Mouse (Mus musculus): ENCODE measurements at regions not wholly inside any gene's neighbourhood (a gene's known extent, or its start where the extent isn't known, plus 50 kb on each side); places are given as distances from the start of the nearest gene placed in this dataset.

DNA sequence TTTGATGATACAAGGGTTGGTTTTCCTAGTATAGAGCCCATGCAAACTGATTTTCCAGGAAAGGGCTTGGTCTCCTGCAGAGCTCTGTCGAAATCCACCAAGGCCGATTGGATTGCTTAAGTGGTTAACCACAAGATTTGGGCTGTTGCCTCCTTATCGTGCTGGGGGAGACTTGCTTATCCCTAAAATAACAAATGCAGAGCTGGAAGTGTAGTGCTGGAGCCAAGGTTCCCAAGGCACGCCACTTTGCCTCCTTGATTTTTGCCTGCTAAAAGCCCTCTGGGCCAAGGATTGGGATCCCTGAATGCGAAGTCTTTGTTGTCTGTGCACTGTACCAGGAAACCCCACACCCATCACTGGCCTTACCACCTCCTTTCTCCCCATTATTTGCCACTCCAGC, 52.8 kb upstream of the Tmem178 start:
- DNase-seq (ENCODE audit: extremely low spot score): no peak

DNA sequence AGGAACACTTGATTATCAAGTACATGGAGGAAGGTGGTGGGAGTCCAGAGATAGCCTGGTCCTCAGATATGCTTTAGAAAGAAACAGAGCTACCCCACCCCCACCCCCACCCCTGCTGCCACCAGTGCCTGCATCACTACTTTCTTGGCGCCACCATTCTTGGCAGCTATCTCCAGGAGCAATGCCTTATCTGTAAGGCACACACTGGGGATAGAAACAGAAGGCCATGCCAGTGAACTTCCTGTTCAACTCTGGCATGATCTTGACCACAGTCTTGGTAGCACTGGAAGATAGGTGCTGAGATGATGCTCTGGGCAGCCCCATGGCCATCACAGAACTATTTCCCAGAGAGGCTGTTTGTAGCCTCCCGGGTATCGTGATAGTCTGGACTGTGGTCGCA, 55.3 kb upstream of the Tmem178 start:
- DNase-seq (ENCODE audit: extremely low spot score): no peak

DNA sequence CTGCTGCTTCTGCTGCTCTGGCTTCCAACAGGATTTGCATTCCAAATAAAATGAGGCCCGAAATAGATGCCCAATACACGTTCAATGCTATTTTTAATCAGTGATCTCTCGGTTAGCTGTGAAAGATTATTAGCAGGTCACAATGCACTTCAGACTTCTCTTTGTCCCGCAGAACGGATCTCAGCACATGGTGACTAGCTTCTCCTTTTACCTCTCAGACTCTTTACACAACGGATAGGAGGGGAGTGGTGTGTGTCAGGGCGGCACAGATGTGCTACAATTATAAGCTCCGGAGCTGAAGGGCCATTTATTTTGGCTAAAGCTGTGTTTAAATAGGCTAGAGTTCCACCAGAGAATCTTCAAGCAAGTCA, 56.7 kb upstream of the Tmem178 start:
- no peak for DNase-seq (ENCODE audit: extremely low spot score)

DNA sequence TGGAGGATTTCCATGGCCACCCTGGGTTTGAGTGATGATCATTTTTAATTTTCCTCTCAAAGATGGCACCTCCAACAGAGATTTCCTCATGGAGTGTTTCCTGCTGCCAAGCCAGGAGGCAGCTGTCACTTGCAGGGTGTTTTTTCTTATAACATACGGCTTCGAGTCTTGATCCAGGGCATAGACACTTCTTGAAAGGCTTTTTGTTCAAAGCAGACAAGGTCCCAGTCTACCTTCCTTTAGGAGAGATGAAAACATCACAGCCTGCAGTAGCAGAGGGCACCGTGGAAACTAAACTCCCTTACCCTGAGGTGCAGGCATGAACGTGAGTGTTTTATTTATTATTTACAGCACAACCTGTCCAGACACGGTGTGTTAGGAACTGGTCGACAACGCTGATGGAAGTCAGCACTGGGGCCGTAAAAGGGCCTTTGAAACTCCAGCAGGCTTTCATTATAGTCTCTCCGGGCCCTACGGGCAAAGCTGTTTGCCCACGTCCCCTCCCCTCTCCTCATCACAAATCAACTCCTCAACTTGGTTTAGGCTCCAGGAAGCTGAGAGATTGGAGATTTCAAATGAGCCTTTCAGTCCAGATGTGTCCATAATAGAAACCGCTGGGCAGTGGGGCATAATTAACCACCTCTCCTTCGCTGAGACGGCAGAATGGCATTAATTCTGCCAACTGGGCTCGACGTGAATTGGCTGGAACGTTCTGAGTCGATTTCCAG, 57.2 kb upstream of the Tmem178 start:
- DNase-seq (ENCODE audit: extremely low spot score): peak; percentile 42

DNA sequence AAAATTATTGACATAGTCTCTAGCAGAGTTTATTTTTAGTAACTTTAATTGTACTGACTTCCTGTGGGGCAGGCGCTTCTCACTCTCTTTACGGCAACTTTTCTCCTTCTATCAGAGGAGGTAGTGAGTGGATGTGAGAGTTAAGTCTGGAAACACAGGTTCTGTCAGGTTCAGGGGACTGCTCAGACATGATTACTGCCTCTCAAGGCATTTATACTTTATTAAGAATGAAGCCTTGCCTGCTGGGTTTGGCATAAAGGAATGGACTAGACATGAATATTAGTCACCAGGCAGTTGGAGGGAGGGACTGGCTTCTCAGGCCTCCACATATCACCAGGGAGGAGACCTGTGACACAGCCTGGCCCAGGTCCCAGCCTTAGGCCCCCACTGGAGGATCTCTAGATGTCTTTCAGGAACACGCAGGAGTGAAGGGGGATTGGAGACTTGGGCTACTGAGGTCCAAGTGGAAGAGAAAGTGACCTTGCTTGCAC, 58.2 kb upstream of the Tmem178 start:
- DNase-seq (ENCODE audit: extremely low spot score): no peak

DNA sequence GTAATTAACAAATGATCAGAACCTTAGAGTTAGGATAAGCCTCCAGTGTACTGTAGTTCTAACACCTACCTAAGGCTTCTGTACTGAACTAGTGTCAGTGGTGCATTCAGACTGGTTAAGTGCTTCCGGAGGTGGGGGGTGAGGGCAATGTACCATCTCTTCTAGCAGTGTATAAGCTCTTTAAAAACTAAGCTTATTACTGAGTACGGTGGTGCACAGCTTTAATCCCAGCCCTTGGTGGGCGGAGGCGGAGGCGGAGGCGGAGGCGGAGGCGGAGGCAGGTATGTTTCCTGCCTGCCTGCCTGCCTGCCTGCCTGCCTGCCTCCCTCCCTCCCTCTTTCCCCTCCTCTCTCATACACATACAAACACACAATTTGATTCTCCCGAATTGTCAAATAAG, 58.7 kb upstream of the Tmem178 start:
- no peak for DNase-seq (ENCODE audit: extremely low spot score)

DNA sequence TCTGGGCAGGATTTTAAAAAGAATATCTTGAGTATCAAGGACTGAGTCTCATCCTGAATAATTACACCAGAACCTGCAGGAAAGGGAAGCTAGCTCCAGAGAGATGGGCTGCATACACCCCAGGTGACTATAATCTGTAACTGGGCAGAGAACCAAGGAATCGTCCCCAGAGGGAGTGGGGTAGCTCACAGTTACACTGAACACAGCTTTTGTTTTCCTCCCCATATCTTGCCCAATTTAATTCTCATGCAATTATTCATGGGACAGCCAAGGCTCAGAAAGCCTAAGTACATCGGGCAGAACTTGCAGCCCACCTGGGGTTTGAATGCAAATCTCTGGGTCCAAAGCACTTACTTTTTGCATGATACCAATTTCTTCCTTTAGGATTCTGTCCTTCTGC, 59.5 kb upstream of the Tmem178 start:
- DNase-seq (ENCODE audit: extremely low spot score): no peak

DNA sequence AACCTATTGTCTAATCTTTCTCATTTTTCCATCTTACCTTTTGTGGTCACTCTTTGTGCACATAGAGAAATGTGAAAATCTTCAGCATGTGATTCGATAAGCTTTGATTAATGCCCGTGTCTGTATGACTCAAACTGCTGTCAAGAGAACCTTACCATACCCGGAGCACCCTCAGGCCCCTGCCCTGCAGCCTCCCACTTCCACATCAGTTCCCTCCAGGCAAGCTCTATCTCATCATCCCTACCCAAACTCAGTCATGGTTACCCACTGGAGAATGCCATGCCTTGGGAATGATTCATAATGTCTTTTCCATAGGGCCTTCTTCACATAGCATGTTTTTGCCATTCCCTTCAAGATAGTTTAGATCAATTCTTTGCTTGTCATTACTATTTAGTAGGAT, 62.0 kb upstream of the Tmem178 start:
- DNase-seq (ENCODE audit: extremely low spot score): no peak

DNA sequence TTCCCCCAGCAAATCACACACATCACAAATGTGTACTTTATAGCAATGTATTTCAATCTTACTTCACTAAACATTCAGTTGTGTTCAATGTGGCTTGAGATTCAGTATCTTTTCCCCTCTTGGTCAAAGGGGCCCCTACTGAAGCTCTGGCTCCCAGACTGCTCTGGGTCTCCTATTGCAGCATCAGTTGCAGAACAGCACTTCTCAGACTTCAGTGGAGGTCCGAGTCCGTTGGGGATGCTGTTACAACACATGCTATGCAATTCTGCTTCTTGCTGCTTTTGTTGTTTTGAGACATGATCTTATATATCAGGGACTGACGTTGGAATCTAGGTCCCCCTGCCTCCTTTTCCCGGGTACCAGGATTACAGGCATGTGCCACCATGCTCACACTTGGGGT, 64.1 kb upstream of the Tmem178 start:
- no peak for DNase-seq (ENCODE audit: extremely low spot score)

DNA sequence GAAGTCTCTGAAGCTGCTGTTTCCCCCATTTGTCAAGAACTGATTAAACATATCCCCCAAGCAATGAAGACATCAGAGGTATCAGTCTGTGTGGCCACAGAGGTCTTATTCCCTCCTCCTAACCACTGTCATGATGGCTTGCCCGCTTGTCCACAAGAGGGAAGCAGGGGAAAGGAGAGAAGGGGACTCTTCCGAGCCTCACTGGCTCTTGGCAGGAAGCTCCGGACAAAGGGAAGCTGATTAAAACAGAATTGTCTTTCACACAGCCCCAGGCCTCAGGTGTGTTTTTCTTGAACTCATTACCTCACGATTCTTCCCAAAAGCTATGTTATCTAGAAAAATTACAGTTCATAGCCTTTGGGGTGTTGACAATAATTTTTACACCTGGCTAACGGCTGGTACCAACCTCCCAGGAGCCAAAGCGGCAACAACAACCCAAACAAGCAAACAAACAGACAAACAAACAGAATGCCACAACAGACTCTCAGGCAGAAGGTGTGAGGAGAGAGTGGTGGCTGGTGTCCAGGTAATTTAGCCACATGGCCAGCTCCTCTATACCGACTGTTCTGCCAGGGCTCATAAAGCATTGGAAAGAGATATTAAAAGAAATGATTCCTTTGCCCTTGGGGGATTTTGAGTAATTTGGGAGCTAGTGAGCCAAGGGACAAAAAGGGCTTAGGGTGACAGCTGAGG, 68.9 kb upstream of the Tmem178 start:
- DNase-seq (ENCODE audit: extremely low spot score): no peak

DNA sequence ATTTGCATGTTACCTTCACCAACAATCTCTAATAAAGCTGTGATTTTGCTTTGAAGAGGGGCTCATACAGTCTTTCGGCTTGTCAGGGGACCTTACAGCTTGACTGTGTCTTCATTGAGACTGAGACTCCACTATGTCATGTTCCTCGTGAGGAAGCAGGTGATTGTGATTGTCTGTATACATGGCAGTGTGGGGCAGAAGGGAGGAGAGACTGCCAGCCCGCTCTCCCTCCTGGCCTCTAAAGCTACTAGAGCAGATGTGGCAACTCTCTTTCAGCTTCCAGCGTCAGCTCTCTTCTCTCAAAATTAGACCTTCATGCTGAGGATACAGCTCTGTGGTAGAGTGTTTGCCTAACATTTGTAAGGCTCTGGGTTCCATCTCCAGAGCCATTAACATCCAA, 73.5 kb upstream of the Tmem178 start:
- DNase-seq (ENCODE audit: extremely low spot score): no peak

DNA sequence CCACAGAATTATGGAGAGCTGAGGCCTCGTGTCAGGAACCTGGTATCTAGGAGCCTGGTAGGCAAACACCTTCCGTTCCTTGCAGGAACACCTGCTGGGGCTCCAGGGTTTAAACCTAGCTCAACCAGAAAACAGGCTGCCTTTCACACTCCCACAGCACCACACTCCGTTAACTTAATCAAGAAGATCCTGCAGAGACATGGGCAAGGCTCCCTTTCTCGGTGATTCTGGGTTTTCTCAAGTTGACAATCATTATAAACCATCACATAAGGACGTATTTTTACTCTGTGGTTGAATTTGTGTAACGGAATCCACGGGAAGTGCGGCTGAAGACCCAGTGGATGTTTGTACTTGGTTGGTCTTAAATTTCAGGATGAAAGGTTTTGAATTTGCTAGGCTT, 82.1 kb upstream of the Tmem178 start:
- no peak for DNase-seq (ENCODE audit: extremely low spot score)

DNA sequence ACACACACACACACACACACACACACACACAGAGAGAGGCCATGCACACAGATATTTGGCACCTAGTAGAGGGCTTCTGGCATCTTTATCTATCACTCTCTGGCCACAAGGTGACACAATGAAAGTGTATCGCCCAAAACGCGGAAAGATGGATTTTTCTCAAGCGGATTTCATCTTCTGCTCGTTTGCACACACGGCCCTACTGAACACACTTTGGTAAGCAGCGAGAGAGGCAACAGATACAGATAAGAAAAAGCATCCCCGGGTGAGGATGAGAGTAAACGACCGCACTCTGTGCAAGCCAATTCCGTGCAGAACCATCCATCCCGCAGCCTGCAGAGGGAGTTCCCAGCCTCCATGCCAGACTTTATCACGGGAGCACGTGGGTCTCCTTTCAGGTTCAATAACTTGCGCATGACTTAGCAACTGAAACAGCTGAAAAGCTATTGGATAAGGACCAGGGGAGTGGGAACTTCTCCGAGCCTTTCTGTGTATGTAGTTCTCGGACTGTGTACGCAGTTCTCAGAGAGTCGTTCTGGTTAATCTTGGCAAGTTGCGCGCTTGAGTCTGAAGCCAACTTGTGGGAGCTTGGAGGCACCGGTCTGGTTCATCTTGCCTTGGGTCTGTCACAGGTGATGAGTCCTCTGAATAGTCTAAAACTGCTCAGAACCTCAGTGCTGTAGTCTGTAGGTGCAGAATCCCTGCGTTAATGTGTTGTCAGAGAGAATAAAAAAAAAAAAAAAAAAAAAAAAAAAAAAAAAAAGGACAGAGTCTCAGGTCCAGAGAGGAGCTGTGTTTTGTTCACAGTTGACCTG, 97.2 kb upstream of the Tmem178 start:
- peak; percentile 17 for DNase-seq (ENCODE audit: extremely low spot score)

DNA sequence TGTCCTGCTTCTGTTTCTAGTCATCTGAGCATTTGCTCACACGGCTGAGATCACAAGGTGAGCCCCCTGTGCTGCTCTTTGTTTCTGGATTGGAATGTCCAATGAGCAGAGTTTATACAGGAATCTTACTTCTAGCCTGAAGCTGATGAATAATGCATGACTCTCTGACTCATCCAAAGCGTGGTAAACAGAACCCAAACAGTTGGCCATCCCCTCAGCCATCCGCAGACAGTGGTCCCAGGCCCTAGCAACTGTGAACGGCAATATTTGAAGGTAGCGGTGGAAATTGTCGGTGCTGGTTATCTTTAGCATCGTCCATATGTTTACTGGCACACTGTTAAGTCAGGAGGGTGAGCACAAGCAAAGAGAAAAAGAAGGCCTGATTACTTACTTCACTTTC, 99.1 kb upstream of the Tmem178 start:
- DNase-seq (ENCODE audit: extremely low spot score): no peak

DNA sequence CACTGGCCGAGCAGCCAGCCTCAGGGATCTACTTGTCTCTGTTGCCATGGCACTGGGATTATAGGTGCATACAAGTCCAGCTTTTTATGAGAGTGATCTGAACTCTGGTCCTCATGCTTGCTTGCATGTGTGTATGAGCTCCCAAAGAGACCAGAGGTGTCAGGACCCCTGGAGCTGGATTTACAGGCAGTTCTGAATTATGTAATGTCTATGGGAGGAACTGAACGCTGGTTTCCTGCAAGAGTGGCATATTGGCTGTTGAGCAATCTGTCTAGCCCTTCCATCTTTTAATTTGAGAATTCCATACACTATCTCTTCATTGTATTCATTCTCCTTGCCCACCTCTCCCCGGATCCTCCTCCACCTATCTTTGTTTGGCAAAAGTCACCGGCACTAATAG, 102.5 kb upstream of the Tmem178 start:
- no peak for DNase-seq (ENCODE audit: extremely low spot score)

DNA sequence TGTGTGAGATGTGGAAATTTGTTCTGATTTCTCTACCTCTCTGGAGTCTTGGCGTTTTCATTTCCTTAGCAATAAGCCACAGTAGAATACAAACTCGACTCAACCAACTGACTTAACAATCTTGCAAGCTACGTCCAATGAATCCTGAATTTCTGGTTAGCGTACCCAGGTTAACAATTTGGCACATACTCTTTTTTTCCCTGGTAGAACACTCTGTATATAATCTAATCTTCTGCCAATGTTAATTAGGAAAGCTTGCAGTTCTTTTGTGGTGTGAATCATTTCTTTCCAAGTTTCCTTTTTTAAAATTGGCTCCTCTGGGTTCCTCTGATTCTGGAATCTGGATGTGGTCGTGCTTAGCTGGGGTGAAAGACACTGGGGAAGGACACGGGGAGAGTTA, 103.5 kb upstream of the Tmem178 start:
- no peak for DNase-seq (ENCODE audit: extremely low spot score)

DNA sequence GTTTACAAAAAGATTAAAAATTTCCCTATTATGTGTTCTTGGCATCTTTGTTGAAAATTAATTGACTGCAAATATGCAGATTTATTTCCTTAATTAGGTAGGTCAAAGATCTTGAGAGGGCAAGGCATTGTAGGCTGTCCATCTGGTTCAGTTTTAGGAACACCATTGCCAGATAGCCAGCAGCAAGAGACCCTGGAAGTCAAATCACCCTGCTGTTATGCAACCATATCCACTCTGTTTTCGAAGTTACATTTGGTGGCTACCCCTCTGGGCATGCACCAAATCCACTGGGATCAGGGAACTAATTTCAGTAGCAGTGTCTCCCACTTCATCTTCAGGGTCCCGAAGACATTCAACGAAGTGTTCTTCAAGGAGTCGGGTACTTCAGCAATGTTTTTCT, 104.0 kb upstream of the Tmem178 start:
- no peak for DNase-seq (ENCODE audit: extremely low spot score)

DNA sequence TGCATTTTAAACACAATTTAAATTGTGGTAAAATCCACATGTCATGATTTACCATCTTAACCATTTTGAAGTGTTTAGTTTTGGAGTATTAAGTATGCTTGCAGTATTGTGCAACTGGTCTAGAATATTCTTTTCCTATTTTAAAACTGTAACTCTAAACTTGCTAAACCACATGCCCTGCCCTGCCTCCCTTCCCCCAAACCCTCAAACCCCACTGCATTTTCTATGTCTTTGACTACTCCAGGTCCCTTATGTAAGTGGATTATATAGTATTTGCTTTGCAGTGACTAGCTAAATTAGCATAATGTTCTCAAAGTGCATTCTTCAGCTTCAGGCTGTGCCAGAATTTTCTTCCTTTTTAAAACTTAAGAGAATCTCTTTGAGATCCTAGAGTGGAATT, 106.4 kb upstream of the Map4k3 start:
- no peak for DNase-seq (ENCODE audit: extremely low spot score)

DNA sequence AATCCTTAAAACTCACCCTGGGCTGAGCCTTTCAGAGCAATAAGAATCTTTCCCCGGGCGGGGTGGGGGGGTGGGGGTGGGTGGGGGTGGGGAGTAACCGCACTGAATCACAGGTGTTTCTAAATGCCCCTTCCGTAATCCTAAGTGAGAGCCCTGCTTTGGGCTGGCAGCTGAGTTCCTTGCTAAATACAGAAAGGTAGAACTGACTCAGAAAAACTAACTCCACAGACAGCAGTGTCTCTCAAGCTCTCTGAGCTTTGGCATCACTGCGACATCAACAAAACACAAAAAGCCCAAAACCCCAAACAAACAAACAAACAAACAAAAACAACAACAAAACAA, 105.9 kb upstream of the Map4k3 start:
- no peak for DNase-seq (ENCODE audit: extremely low spot score)

DNA sequence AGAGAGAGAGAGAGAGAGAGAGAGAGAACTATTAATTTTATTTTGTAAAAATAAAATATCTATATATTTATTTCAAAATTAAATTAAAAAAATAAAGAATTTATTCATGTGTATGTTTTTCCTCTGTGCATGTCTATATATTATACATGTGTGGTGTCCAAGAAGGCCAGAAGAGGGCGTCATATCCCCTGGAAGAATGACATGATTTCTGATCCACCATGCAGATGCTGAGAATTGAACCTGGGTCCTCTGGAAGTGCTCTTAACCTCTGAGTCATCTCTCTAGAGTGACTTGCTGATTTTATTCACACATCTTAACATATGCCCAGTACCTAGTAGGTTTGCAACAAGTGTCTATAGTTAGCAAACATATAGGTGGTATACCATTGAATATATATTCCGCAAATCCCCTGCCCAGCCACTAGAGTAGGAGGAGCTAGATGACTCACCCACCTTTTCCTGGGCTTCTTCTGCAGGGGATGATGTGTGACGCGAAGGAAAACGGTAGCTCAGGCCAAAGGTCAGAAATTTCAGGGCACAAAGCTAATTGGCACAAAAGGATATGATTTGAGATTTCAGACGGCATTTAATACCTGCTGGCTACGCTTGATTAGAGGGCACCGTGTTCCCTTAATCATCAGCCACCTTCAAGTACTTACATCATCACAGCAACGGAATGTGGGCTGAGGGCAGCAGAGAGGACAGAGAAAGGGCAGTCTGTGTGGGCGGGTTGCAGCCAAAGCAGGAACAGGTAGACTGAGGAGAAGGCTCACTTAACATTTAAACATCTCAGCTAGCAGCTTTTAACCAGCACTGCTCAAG, 105.3 kb upstream of the Map4k3 start:
- no peak for DNase-seq (ENCODE audit: extremely low spot score)

DNA sequence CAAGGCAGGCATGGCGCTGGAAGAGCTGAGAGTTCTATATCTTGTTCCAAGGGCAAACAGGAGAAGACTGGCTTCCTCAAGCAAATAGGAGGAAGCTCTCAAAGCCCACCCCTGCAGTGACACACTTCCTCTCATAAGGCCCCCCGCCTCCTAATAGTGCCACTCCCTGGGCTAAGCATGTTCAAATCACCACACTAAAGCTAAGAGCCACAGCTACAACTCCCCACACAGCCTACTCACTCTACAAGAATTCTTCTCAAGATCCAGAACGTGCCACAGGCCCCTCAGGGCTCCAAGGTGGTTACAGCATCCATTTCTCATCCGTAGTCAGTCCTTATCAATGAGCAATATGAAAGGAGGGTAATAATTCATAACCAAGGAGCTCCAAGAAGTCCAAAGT, 103.4 kb upstream of the Map4k3 start:
- DNase-seq (ENCODE audit: extremely low spot score): no peak

DNA sequence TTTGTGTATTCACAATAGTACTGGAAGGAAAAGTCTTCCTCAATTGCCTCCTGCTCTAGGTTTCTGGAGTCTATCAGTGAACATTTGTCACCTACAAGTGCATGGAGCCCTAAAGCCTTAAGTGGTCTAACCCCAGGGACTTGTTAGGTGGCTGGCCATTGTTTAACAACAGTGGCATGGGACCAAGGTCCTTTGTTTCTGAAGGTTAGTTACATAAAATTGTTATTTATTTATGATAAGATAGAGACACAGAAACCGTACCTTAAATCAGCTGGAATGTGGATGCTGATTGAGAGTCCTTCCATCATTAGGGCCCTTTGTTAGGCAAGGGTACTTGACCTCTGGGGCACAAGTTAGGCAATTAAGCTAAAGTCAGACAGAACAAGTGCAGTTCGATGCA, 99.6 kb upstream of the Map4k3 start:
- no peak for DNase-seq (ENCODE audit: extremely low spot score)
